Mouse (Mus musculus) forebrain, embryonic 11.5 days (tissue): ENCODE data around the gene Nup85. TPM values are rescaled to one million over a fixed set of nuclear protein-coding genes. Genes with fewer than 3 reads are reported as not detected.
A peak's percentile ranks its signal among the peaks of the same experiment; 100 is the strongest.

Experiments used
- ATAC-seq: fragments of 200-750 bp; cut with Nextera tagmentation; replicated peaks from 2 replicates; pipeline ENCODE4 v1.8.0; 2017; ENCODE audit warnings: moderate TSS enrichment; ENCODE audit not compliant: low FRiP score
- DNase-seq: peaks from one replicate; pipeline ENCODE4 v3.0.0-alpha.2; 2017; ENCODE audit warnings: low spot score
- H3K27ac ChIP-seq: fragments of 300-500 bp; sonication (generic); 2 replicates; pipeline ENCODE4 v1.5.1; 2014; ENCODE audit warnings: low read depth, low read length
- H3K27me3 ChIP-seq: fragments of 300-500 bp; sonication (generic); 2 replicates; pipeline ENCODE4 v1.6.1; 2014; ENCODE audit warnings: mild to moderate bottlenecking, low read length, mixed read lengths; ENCODE audit not compliant: control insufficient read depth, insufficient read depth
- H3K36me3 ChIP-seq: fragments of 300-500 bp; sonication (generic); 2 replicates; pipeline ENCODE4 v1.6.1; 2014; ENCODE audit warnings: mild to moderate bottlenecking, low read length, moderate library complexity, mixed read lengths; ENCODE audit not compliant: control insufficient read depth, insufficient read depth
- H3K4me1 ChIP-seq: fragments of 300-500 bp; sonication (generic); replicated peaks from 2 replicates; pipeline ENCODE4 v1.6.1; 2014; ENCODE audit warnings: low read length, mixed read lengths; ENCODE audit not compliant: control insufficient read depth, insufficient read depth
- H3K4me2 ChIP-seq: fragments of 300-500 bp; sonication (generic); 2 replicates; pipeline ENCODE4 v1.6.1; 2014; ENCODE audit warnings: low read depth, mild to moderate bottlenecking, low read length, moderate library complexity, mixed read lengths; ENCODE audit not compliant: severe bottlenecking
- H3K4me3 ChIP-seq: fragments of 300-500 bp; sonication (generic); 2 replicates; pipeline ENCODE4 v1.5.1; 2014; ENCODE audit warnings: low read depth, low read length
- H3K9ac ChIP-seq: fragments of 300-500 bp; sonication (generic); 2 replicates; pipeline ENCODE4 v1.6.1; 2014; ENCODE audit warnings: low read length
- H3K9me3 ChIP-seq: fragments of 300-500 bp; sonication (generic); 2 replicates; pipeline ENCODE4 v1.6.1; 2016; ENCODE audit warnings: low read length, mixed read lengths; ENCODE audit not compliant: control insufficient read depth
- WGBS: fragments of 180-500 bp; shearing (Covaris S2); extraction: QIAGEN DNeasy Blood & Tissue Kit; methylation state at CpG from one replicate; pipeline ENCODE4 v1.1.7; 2014; 5-methylcytosine and 5-hydroxymethylcytosine counted together
- polyA plus RNA-seq: library from polyadenylated mRNA; unstranded; fragments of >200 nt; fragmentation: Nextera tagmentation; extraction: Ambion mirVana; gene quantifications from 2 replicates; pipeline ENCODE4 v1.2.1, GENCODE M21; 2014

The Nup85 gene
- polyA plus RNA-seq, 1 experiment from 2014 or later = 236 TPM

- Histone ChIP-seq H3K9me3 (no peaks in the 10 kb centered on the region), H3K4me2 (no peak overlapping the region), H3K4me3 (no peak overlapping the region), H3K36me3 (0 out of 2 replicates have a peak, but pooled peaks cover 2% of the 10 kb centered on the region), H3K4me1 (0 out of 2 replicates have a peak, but pooled peaks cover 1% of the 10 kb centered on the region), H3K27ac (no peak overlapping the region), H3K27me3 (no peaks in the 10 kb centered on the region), H3K9ac (no peak overlapping the region)
- no peak for ATAC-seq
- WGBS = 88% methylated on average over 16 of the region's 16 CpGs
- DNase-seq = no peak
Observed at GRCm38 (mm10) chr11:115618732-115619516, 54.7 kb downstream of the Nup85 start.

- Histone ChIP-seq H3K36me3 (0 out of 2 replicates have a peak, but pooled peaks cover 2% of the 10 kb centered on the region), H3K4me3 (no peak overlapping the region), H3K4me1 (0 out of 2 replicates have a peak, but pooled peaks cover 1% of the 10 kb centered on the region), H3K4me2 (no peak overlapping the region), H3K9ac (no peak overlapping the region), H3K27me3 (no peaks in the 10 kb centered on the region), H3K9me3 (no peaks in the 10 kb centered on the region), H3K27ac (no peak overlapping the region)
- ATAC-seq = no peak
- 96% methylated on average over 7 of the region's 7 CpGs for WGBS
- no peak for DNase-seq
Observed at GRCm38 (mm10) chr11:115619949-115620348, 55.7 kb downstream of the Nup85 start.

- Histone ChIP-seq H3K27ac (no peak overlapping the region), H3K36me3 (0 out of 2 replicates have a peak, but pooled peaks cover 2% of the 10 kb centered on the region), H3K4me1 (no peaks in the 10 kb centered on the region), H3K4me3 (no peak overlapping the region), H3K27me3 (no peaks in the 10 kb centered on the region), H3K9ac (no peak overlapping the region), H3K9me3 (no peaks in the 10 kb centered on the region), H3K4me2 (no peak overlapping the region)
- ATAC-seq (no peak), DNase-seq (no peak)
- WGBS = 79% methylated on average over 9 of the region's 9 CpGs
Observed at GRCm38 (mm10) chr11:115623487-115624070, 59.3 kb downstream of the Nup85 start.

- 84% methylated on average over 9 of the region's 9 CpGs for WGBS
Observed at GRCm38 (mm10) chr11:115625877-115626276, 61.6 kb downstream of the Nup85 start.

GRCm38 (mm10) chr11:115626824-115627616, 62.8 kb downstream of the Nup85 start:
- Histone ChIP-seq H3K4me2 (peak overlapping the region; percentile 57), H3K4me3 (peak overlapping the region; percentile 53), H3K4me1 (no peaks in the 10 kb centered on the region), H3K9me3 (no peaks in the 10 kb centered on the region), H3K27me3 (no peaks in the 10 kb centered on the region), H3K36me3 (0 out of 2 replicates have a peak, but pooled peaks cover 2% of the 10 kb centered on the region), H3K27ac (no peak overlapping the region), H3K9ac (peak overlapping the region; percentile 67)
- ATAC-seq = no peak
- DNase-seq = no peak
- 57% methylated on average over 11 of the region's 11 CpGs for WGBS

More at GRCm38 (mm10) chr11:115625877-115626276, 61.6 kb downstream of the Nup85 start:
- no peaks in the 10 kb centered on the region for H3K27me3 ChIP-seq
- 0 out of 2 replicates have a peak, but pooled peaks cover 2% of the 10 kb centered on the region for H3K36me3 ChIP-seq
- H3K9ac ChIP-seq = no peak overlapping the region
- no peak overlapping the region for H3K4me3 ChIP-seq
- no peaks in the 10 kb centered on the region for H3K9me3 ChIP-seq
- no peak for ATAC-seq
- H3K27ac ChIP-seq = no peak overlapping the region
- DNase-seq = no peak
- H3K4me2 ChIP-seq = no peak overlapping the region
- no peaks in the 10 kb centered on the region for H3K4me1 ChIP-seq

GRCm38 (mm10) chr11:115627705-115628464, 63.7 kb downstream of the Nup85 start, which contains the start of gene Slc25a19:
Slc25a19 (minus strand) TSS chr11:115628295.
- peak; percentile 99 for ATAC-seq
- WGBS = under 1% methylated on average over 47 of the region's 47 CpGs

GRCm38 (mm10) chr11:115628465-115629101, 64.3 kb downstream of the Nup85 start:
- no peaks in the 10 kb centered on the region for H3K9me3 ChIP-seq
- peak overlapping the region; percentile 53 for H3K4me3 ChIP-seq
- WGBS = 56% methylated on average over 13 of the region's 13 CpGs
- H3K9ac ChIP-seq = peak overlapping the region; percentile 52
- H3K27ac ChIP-seq = no peak overlapping the region
- ATAC-seq (peak; percentile 17), DNase-seq (no peak)
- no peaks in the 10 kb centered on the region for H3K27me3 ChIP-seq
- H3K4me1 ChIP-seq = no peaks in the 10 kb centered on the region
- H3K4me2 ChIP-seq = peak overlapping the region; percentile 57
- no peaks in the 10 kb centered on the region for H3K36me3 ChIP-seq

More at GRCm38 (mm10) chr11:115627705-115628464, 63.7 kb downstream of the Nup85 start, which contains the start of gene Slc25a19:
- H3K4me1 ChIP-seq = no peaks in the 10 kb centered on the region
- H3K9me3 ChIP-seq = no peaks in the 10 kb centered on the region
- H3K9ac ChIP-seq = peak within 1 kb of the TSS; percentile 67
- H3K4me2 ChIP-seq = peak within 1 kb of the TSS; percentile 57
- H3K27ac ChIP-seq = no peak within 1 kb of the TSS
- DNase-seq = peak; percentile 97
- no peaks in the 10 kb centered on the region for H3K27me3 ChIP-seq
- H3K4me3 ChIP-seq = peak within 1 kb of the TSS; percentile 53
- no peaks in the 10 kb centered on the region for H3K36me3 ChIP-seq
